Mouse (Mus musculus) liver, embryonic 16.5 days (tissue): Measurements from ENCODE around the gene Cx3cr1. TPM values are rescaled to one million over a fixed set of nuclear protein-coding genes. Genes with fewer than 3 reads are reported as not detected.
A peak's percentile ranks its signal among the peaks of the same experiment; 100 is the strongest.

ENCODE experiments used
- ATAC-seq: fragments of 200-750 bp; cut with Nextera tagmentation; 2 replicates; pipeline ENCODE4 v1.8.0; 2017; ENCODE audit warnings: low read depth, mild to moderate bottlenecking, moderate number of reproducible peaks, moderate library complexity
- H3K27ac ChIP-seq: fragments of 300-500 bp; sonication (generic); 2 replicates; pipeline ENCODE4 v1.5.1; 2014; ENCODE audit warnings: mild to moderate bottlenecking, low read length
- H3K27me3 ChIP-seq: fragments of 300-500 bp; sonication (generic); 2 replicates; pipeline ENCODE4 v1.6.1; 2014; ENCODE audit warnings: low read depth, low read length, mixed read lengths; ENCODE audit not compliant: control insufficient read depth, insufficient read depth
- H3K36me3 ChIP-seq: fragments of 300-500 bp; sonication (generic); 2 replicates; pipeline ENCODE4 v1.6.1; 2014; ENCODE audit warnings: mild to moderate bottlenecking; ENCODE audit not compliant: control insufficient read depth, insufficient read depth
- H3K4me1 ChIP-seq: fragments of 300-500 bp; sonication (generic); 2 replicates; pipeline ENCODE4 v1.6.1; 2014; ENCODE audit warnings: low read depth, low read length, mixed read lengths; ENCODE audit not compliant: control insufficient read depth
- H3K4me2 ChIP-seq: fragments of 300-500 bp; sonication (generic); 2 replicates; pipeline ENCODE4 v1.6.1; 2014; ENCODE audit warnings: low read depth, low read length, mixed read lengths
- H3K4me3 ChIP-seq: fragments of 300-500 bp; sonication (generic); 2 replicates; pipeline ENCODE4 v1.5.1; 2014; ENCODE audit warnings: low read depth, mild to moderate bottlenecking, low read length
- H3K9ac ChIP-seq: fragments of 300-500 bp; sonication (generic); 2 replicates; pipeline ENCODE4 v1.6.1; 2014; ENCODE audit warnings: low read depth, low read length
- H3K9me3 ChIP-seq: fragments of 300-500 bp; sonication (generic); replicated peaks from 2 replicates; pipeline ENCODE4 v1.6.1; 2016; ENCODE audit warnings: low read length; ENCODE audit not compliant: control insufficient read depth
- WGBS: fragments of 180-500 bp; shearing (Covaris S2); extraction: QIAGEN DNeasy Blood & Tissue Kit; methylation state at CpG from one replicate; pipeline ENCODE4 v1.1.7; 2014; ENCODE audit not compliant: insufficient replicate concordance; 5-methylcytosine and 5-hydroxymethylcytosine counted together
- polyA plus RNA-seq: library from polyadenylated mRNA; unstranded; fragments of >200 nt; fragmentation: Nextera tagmentation; extraction: Ambion mirVana; gene quantifications from 2 replicates; pipeline ENCODE4 v1.2.1, GENCODE M21; 2015

Cx3cr1 gene
- polyA plus RNA-seq, 1 experiment from 2014 or later: 3.2 TPM

DNA sequence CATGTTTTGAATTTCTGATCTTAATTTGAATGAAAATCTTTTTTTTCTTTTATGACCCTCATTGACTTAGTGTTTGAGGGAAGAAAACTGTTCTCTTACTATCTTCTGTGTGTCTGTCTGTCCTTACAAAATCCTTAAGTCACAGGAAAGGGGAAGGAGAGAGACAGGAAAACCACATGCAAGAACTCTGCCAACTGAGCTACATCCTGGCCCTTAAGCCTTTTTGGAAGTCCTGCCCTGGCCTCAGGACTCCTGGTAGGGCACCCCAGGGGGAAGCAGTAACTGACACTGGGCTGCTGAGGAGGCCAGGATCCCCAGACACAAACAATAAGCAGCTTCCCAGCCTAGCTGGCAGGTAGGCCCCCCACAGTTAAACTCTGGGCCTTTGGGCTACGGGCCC, 126.4 kb downstream of the Cx3cr1 start:
- Histone ChIP-seq H3K36me3 (no peaks in the 10 kb centered on the region), H3K9me3 (no peaks in the 10 kb centered on the region), H3K27me3 (no peaks in the 10 kb centered on the region), H3K27ac (no peak overlapping the region), H3K4me1 (no peaks in the 10 kb centered on the region), H3K9ac (no peak overlapping the region), H3K4me2 (no peak overlapping the region), H3K4me3 (no peak overlapping the region)
- WGBS: 29% methylated on average over 1 of the region's 1 CpGs
- ATAC-seq: no peak

GRCm38 (mm10) chr9:119941861-119942260, 127.8 kb downstream of the Cx3cr1 start:
- H3K4me1 ChIP-seq: peaks cover 6% of the 10 kb centered on the region
- H3K4me3 ChIP-seq: no peak overlapping the region
- ATAC-seq: no peak
- no peak overlapping the region for H3K9ac ChIP-seq
- H3K27me3 ChIP-seq: no peaks in the 10 kb centered on the region
- no peaks in the 10 kb centered on the region for H3K9me3 ChIP-seq
- 79% methylated on average over 14 of the region's 14 CpGs for WGBS
- no peak overlapping the region for H3K4me2 ChIP-seq
- no peaks in the 10 kb centered on the region for H3K36me3 ChIP-seq
- no peak overlapping the region for H3K27ac ChIP-seq

DNA sequence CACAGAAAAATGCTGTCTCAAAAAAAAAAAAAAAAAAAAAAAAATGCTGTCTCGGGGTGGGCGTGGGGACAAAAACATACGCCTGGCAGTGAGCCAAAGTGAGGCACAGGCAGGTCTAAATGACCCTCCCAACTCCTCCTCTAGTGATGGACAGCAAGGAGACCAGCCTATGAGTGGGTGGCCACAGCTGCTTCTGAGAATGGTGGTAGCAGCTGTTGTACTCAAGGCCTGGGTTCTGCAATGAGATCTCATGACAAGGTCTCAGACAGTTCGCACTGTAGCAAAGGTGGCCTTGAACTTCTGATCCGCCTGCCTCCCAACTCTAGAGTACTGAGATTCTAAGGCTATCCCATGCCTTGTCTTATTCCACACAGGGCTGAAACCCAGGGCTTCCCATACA, 128.3 kb downstream of the Cx3cr1 start:
- no peak overlapping the region for H3K4me3 ChIP-seq
- ATAC-seq: no peak
- no peak overlapping the region for H3K27ac ChIP-seq
- WGBS: 58% methylated on average over 5 of the region's 5 CpGs
- no peak overlapping the region for H3K9ac ChIP-seq
- no peaks in the 10 kb centered on the region for H3K36me3 ChIP-seq
- H3K4me2 ChIP-seq: no peak overlapping the region
- peaks cover 8% of the 10 kb centered on the region for H3K4me1 ChIP-seq
- no peaks in the 10 kb centered on the region for H3K27me3 ChIP-seq
- H3K9me3 ChIP-seq: no peaks in the 10 kb centered on the region

GRCm38 (mm10) chr9:119939646-119940045, 130.0 kb downstream of the Cx3cr1 start:
- no peaks in the 10 kb centered on the region for H3K36me3 ChIP-seq
- H3K4me2 ChIP-seq: no peak overlapping the region
- no peaks in the 10 kb centered on the region for H3K27me3 ChIP-seq
- H3K4me1 ChIP-seq: peaks cover 11% of the 10 kb centered on the region
- no peak for ATAC-seq
- no peaks in the 10 kb centered on the region for H3K9me3 ChIP-seq
- WGBS: 74% methylated on average over 10 of the region's 10 CpGs
- H3K27ac ChIP-seq: no peak overlapping the region
- H3K9ac ChIP-seq: no peak overlapping the region
- no peak overlapping the region for H3K4me3 ChIP-seq

DNA sequence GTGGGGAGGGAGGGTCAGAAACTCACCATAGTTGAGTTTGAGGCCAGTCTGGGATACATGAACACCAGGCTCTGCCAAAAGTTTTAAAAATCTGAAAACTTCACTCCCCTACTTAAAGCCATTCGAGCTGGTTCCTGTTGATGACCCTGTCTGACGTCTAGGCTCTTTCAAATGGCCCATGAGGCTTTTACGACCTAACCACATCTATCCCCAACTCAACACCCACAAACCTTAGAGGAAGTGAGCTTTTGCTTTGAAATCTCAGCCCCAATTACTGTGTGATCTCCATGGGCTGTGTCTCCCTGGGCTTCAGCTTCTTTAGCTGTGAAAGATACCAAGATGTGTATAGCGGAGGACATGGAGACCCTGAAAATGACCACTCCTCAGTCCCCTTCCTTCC, 131.2 kb downstream of the Cx3cr1 start:
- H3K4me3 ChIP-seq: no peak overlapping the region
- H3K36me3 ChIP-seq: no peaks in the 10 kb centered on the region
- no peak overlapping the region for H3K27ac ChIP-seq
- peaks cover 14% of the 10 kb centered on the region for H3K4me1 ChIP-seq
- no peak overlapping the region for H3K9ac ChIP-seq
- H3K9me3 ChIP-seq: no peaks in the 10 kb centered on the region
- no peak for ATAC-seq
- H3K4me2 ChIP-seq: no peak overlapping the region
- WGBS: 34% methylated on average over 4 of the region's 4 CpGs
- no peaks in the 10 kb centered on the region for H3K27me3 ChIP-seq

DNA sequence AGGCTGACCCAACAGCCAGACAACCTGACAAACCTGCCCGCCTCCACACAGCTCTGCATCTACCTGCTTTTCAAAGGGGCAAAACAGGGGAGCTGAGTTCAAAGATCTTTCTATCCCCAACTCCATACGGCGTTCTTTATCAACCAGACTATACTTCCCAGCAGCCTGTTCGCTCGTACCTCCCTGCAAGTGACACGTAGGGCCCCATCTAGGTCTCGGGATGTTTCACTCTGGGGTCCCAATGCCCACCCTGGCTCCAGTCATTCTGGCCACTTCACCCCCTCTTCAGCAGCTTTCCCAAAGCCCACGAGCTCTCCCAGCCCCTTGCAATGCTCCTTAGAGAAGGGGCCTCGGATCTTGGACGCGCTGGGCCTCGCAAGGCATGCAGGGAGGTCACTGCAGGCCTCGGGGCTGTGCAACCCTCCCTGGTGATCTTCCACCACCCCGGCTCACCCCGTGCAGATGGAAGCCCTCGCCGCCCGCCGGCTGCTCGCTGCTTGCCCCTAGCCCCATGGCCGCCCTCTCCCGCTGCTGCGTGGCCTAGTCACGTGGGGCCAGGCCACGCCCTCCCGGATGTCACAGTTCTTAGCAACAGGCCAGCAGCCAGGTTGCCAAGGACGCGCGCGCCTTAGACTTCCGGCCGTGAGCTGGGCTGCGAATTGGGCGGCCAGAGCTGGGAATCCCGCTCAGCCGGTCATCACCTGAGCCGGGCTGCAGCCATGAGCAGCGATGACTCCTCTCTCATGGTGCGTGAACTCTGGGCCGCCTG, 132.5 kb downstream of the Cx3cr1 start, which contains the start of the genes Gorasp1 and Ttc21a:
Gene Gorasp1 (minus strand): TSS at position 561 of the 769 bp plus-strand sequence.
Gene Ttc21a (plus strand): TSS at position 602 of the 769 bp plus-strand sequence.
- 1% methylated on average over 40 of the region's 40 CpGs for WGBS
- ATAC-seq: peak; percentile 89
- peak within 1 kb of the TSS; percentile 60 for H3K27ac ChIP-seq
- H3K27me3 ChIP-seq: no peaks in the 10 kb centered on the region
- peak within 1 kb of the TSS; percentile 72 for H3K4me3 ChIP-seq
- H3K9ac ChIP-seq: peak within 1 kb of the TSS; percentile 64
- peak within 1 kb of the TSS; percentile 81 for H3K4me2 ChIP-seq
- no peaks in the 10 kb centered on the region for H3K9me3 ChIP-seq
- H3K36me3 ChIP-seq: no peaks in the 10 kb centered on the region
- H3K4me1 ChIP-seq: peaks cover 14% of the 10 kb centered on the region

DNA sequence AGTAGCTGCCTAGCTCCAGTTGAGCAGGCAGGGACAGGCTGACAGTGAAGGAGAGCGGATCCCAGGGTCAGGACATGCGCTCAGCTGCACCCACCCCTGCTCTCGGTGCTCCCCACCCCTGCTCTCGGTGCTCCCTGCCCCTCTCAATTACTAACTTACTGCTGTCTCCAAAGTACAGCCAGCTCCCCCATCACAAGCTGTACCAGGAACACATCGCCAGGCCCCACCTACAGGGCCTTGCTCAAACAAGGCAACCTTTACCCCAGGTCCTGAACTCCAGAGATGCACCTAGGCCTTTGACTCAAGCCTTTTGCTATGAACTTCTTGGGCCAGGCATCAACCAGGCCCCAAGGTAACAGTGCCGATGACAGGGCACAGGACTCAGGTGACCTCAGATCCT, 136.0 kb downstream of the Cx3cr1 start:
- Histone ChIP-seq H3K9ac (no peak overlapping the region), H3K27ac (peak overlapping the region; percentile 2; the same call in 1 of the 2 replicates), H3K4me2 (no peak overlapping the region), H3K27me3 (no peaks in the 10 kb centered on the region), H3K9me3 (no peaks in the 10 kb centered on the region), H3K4me3 (no peak overlapping the region), H3K36me3 (no peaks in the 10 kb centered on the region; the same call in 1 of the 2 replicates), H3K4me1 (peaks cover 14% of the 10 kb centered on the region)
- ATAC-seq: 0 out of 2 replicates have a peak, but pooled peaks have one; percentile 7
- WGBS: 76% methylated on average over 6 of the region's 6 CpGs

GRCm38 (mm10) chr9:119932358-119932757, 137.3 kb downstream of the Cx3cr1 start:
- no peak overlapping the region for H3K4me3 ChIP-seq
- H3K4me1 ChIP-seq: peaks cover 8% of the 10 kb centered on the region
- ATAC-seq: peak; percentile 30; the same call in 1 of the 2 replicates
- no peaks in the 10 kb centered on the region for H3K27me3 ChIP-seq
- peaks cover 8% of the 10 kb centered on the region for H3K36me3 ChIP-seq
- H3K27ac ChIP-seq: no peak overlapping the region
- 77% methylated on average over 12 of the region's 12 CpGs for WGBS
- no peak overlapping the region for H3K9ac ChIP-seq
- no peaks in the 10 kb centered on the region for H3K9me3 ChIP-seq
- H3K4me2 ChIP-seq: no peak overlapping the region

GRCm38 (mm10) chr9:119926497-119926896, 143.2 kb downstream of the Cx3cr1 start:
- Histone ChIP-seq H3K4me2 (no peak overlapping the region), H3K4me3 (no peak overlapping the region), H3K27ac (no peak overlapping the region), H3K27me3 (no peaks in the 10 kb centered on the region), H3K36me3 (peaks cover 34% of the 10 kb centered on the region), H3K9ac (no peak overlapping the region), H3K4me1 (no peaks in the 10 kb centered on the region), H3K9me3 (no peaks in the 10 kb centered on the region)
- no peak for ATAC-seq
- WGBS: 79% methylated on average over 5 of the region's 5 CpGs
